Mouse (Mus musculus): Measurements from ENCODE around the gene Dhrs3.
A peak's percentile ranks its signal among the peaks of the same experiment; 100 is the strongest.

The Dhrs3 gene

GRCm38 (mm10) chr4:144892133-144892936 is at the start of gene Dhrs3:
Gene Dhrs3 (plus strand): TSS chr4:144892827.
- DNase-seq (ENCODE audit: low read depth, low spot score), result peak; percentile 75

DNA sequence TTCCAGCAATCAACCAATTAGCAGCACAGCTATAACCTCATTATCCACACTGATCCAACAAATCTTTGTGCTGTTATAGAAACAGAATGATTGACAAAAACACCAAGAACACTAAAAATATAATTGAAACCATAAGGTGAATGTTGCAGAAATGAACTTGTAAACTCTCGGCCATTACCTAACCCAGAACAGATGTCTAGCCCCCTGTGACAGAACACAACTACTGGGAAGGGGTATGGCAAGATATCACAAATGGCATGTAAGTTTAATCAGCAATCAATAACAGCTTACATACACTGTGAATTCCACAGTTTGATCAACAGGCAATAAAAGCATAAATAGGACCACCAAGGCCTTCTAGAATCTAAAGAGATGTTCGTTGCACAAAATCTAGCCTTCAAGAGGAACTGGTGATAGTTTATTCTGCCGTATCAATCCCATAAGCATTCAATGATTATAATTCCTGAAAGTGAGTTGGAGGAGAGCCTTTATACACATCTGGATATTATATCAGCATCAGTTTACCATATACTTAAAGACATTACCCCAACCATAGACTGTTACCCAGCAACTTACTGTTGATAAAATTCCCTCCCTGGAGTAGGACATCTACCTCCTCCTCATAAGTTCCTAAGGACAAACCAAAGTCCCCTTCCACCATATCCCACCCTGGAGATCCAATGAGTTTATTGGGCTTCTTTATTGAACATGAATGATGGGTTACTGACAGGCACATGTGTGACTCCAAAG is 30.7 kb upstream of the Dhrs3 start:
- no peak for DNase-seq (ENCODE audit: low read depth, low spot score)

GRCm38 (mm10) chr4:144867926-144868325 is 24.7 kb upstream of the Dhrs3 start:
- DNase-seq (ENCODE audit: low read depth, low spot score), result no peak

- no peak for DNase-seq (ENCODE audit: low read depth, low spot score)
These were observed 24.0 kb upstream of the Dhrs3 start for GRCm38 (mm10) chr4:144868584-144868983.

GRCm38 (mm10) chr4:144872905-144873304 is 19.7 kb upstream of the Dhrs3 start:
- no peak for DNase-seq (ENCODE audit: low read depth, low spot score)

DNA sequence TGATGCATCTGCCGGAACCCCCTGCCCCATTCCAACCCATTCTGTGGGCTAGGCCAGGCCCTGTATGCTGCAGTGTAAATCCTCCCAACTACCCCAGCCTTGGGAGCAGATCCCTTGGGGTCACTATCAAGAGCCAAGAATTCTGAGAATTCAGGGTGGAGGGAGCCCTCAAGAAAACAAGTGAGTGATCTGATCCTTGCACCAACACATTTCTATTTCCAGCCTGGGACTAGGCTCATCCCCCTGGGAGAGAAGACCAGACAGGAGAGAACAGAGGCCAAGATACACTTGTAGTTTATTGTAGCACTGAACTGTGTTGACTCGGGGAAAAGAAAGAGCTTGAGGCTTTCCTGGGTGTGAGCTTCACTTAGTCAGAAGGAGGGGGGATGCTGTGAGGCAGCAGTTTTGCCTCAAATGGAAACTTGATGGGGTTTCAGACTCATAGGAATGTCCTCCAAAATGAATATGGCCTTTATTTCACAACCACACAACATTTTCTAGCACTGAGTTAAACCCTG is 17.0 kb upstream of the Dhrs3 start:
- DNase-seq (ENCODE audit: low read depth, low spot score), result no peak

DNA sequence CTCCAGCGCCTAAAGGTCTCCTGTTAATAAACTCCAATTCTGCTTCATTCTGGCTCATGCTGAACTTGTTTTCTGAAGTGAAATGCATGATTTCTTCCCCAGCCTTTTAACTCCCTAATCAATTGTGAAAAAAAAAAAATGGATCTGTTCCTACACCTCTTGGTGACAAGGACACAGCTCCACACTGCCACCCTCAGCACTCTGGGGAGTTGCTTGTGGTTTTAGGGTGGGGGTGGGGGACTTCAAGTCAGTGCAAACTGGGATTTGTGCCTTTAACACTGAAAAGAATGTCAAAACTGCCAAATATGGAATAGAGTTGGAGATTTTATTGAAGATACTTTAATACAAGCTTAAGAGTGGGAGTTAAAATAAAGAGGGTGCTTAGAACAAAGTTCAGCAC is 13.1 kb upstream of the Dhrs3 start:
- DNase-seq (ENCODE audit: low read depth, low spot score), result no peak

GRCm38 (mm10) chr4:144881376-144881775 is 11.3 kb upstream of the Dhrs3 start:
- DNase-seq (ENCODE audit: low read depth, low spot score), result no peak

DNA sequence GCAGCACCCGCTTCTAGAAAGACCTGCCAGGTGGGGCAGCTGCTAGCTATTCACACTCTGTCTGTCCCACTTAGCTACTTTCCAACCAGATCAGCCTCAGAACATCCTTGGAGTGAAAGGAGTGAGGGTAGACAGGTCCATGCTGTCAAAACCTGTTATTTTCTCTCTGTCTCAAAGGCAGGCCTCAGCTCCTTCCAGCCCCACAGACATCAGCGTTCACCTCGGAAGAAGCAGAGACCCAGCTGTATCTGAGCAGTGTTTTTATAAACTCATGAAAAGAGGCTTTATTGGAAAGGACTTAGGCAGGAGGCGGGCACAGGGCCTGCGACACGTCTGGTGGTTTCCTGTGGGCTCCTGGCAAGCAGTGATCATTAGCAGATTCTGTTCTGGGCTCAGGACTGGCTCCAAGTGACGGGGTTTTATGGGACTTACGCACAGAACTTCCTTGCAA is 9.7 kb upstream of the Dhrs3 start:
- DNase-seq (ENCODE audit: low read depth, low spot score), result no peak

DNA sequence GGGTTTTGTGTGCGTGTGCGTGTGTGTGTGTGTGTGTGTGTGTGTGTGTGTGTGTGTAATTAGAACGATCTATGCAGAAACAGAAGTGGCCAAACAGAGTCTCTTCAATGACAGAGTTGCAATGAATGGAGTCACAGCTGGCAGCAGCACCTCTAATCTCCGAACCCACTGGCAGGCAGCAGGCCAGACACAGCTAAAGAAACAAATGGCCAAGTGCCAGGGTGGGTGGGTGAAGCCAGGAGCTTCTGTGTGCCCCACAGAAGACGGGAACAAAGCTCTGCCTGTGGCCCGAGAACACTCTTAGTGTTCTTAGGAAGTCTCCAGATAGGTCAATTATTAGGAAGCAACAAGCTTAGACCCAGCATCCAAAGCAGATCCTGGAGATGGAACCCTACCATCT is 6.2 kb upstream of the Dhrs3 start:
- DNase-seq (ENCODE audit: low read depth, low spot score), result no peak

DNA sequence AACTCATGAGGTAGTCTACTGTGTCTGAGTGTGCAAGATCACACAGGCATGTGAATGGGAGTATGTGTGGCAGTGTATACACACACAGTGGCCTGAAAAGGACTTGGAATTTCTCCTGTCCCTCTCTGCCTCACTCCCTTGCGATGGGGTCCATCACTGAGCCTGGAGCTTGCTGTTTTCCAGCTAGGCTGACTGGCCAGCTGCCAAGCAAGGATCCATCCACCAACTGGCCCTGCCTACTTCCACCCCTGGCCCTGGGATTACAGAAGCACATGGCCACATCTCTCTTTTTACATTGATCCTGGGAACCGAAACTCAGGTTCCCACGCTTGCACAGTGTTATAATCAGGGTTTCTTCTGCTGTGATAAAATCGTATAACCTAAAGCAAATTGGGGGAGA is 3.9 kb upstream of the Dhrs3 start:
- DNase-seq (ENCODE audit: low read depth, low spot score), result no peak

DNA sequence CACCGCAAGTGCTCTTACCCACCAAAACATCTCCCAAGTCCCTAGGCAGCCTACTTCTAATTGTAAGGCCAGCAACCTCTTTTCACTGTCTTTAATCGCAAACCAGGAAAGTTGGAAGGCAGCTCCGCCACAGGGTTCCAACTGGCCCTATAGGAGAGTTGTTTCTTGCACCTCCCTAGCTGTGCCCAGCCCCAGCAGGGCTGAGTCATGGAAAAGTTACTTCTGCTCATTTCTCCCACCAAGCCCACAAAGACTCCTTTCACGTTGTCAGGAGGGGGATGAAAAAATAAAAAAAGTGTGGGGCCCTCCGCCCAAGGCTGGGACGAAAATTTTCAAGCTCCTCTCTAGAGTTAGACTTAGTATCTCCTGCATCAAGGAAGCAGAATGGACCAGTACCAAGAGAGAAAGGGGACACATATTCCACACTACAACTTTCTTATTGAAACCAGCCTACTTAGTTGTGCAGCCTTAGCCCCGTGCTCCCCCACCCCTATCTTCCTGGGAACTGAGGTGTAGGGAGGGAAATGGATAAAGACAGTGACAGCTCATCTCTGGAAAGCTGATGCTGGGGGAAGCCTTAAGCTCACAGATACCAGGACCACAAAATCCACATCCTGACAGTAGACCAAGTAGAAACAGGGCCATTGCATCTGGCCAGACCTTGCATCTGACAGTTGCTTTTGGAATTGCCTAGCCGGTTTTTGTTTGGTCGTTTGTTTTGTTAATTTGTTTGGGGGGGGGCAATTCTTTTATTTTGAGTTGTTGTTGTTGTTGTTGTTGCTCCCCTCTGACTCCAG is 2.9 kb upstream of the Dhrs3 start:
- no peak for DNase-seq (ENCODE audit: low read depth, low spot score)

GRCm38 (mm10) chr4:144890690-144891120 is 1.9 kb upstream of the Dhrs3 start:
- DNase-seq (ENCODE audit: low read depth, low spot score), result peak; percentile 62

DNA sequence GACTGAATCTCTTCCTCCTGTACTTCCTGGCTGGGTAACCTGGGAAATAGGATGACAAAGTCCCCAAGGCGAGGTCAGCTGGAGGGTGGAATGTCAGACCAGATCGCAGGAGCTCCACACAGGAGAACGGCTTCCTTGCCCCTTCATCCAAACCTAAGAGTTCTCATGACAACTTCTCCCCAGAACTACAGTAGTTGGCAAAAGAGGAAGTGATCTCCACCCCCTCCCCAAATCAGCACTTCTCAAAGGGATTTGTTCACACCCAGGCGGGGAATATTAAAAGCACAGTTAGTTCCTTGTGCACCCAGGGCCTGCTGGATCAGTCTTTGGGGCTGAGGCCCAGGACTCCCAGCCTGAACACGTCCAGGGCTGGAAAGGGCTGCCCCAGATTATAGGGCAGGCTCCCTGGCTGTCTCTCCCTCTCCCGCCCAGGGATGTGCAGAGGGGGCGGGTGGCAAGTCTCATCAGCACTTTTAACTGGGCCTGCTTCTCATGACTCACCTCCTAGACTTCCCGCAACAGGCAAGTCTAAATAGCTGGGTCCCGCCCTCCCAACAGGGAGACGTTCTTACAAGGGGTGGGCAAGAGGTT is 1.4 kb upstream of the Dhrs3 start:
- DNase-seq (ENCODE audit: low read depth, low spot score), result peak; percentile 22

DNA sequence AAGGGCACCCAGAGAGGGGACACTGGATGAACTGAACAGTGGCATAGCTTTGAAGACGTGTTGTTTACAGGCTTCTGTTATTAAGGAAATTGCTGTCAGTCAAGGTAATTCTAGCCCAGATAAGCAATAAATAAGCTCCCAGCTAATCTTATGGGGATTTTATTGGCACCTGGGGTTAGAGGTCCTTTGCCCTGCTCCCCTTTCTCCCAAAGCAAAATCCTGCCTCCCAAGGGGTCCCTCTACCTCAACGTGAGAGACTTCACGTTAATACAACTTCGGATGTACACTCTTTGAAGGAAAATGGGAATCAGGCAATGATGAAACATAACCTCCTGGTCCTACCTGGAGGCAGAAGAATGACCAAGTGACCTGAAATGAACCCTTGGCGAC is 889 bp upstream of the Dhrs3 start:
- DNase-seq (ENCODE audit: low read depth, low spot score), result no peak

DNA sequence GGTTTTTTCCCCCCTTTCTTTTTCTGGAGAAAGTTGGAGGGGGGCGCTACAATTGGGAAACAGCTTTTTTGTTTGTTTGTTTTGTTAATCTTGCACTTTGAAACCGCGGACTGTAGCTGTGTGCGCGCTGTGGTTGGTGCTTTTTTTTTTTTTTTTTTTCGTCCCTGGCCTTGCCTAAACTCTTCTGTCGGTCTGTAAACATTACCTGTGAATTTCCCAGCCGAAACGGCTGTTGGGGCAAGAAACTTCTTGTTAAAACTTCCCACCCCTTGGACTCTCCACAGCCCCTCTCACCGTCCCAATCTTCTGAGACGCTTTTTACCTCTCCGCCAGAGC is 278 bp downstream of the Dhrs3 start:
- DNase-seq (ENCODE audit: low read depth, low spot score), result peak; percentile 54

- DNase-seq (ENCODE audit: low read depth, low spot score), result peak; percentile 45
These were observed 1.2 kb downstream of the Dhrs3 start for GRCm38 (mm10) chr4:144893561-144894486.

DNA sequence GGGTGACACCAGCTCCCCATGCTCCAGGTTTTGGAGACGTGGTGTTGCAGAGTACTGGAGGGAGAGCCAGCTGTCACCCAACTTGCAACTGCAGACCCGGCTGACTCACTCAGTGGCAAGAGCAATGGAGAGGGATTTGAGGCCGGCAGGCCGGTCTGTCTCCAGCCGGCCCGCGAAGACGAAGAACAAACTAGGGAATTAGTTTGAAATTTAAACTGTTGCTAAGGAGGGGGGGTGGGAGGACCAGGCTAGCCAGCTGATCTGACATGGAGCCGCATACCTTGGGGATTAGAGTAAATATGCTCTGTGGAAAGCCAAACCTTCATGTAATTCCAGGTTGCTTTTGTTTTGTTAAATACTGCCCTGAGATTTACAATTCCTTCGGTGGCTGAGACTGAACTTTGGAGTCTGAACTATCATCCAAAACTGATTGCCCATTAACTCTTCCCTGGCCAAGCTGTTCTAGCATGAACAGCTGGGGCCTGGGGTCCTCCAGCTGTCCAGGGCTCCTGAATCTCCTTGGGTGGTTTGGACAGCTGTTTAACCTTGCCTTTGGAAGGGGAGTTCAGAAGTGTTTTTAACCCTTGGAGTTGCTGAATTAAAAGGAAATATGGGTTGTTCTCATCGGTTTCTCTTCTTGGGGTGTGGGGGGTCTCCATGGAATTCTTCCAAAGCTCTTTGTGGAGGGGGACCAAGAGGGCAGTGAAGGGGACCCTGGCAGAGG is 2.0 kb downstream of the Dhrs3 start:
- DNase-seq (ENCODE audit: low read depth, low spot score), result no peak

DNA sequence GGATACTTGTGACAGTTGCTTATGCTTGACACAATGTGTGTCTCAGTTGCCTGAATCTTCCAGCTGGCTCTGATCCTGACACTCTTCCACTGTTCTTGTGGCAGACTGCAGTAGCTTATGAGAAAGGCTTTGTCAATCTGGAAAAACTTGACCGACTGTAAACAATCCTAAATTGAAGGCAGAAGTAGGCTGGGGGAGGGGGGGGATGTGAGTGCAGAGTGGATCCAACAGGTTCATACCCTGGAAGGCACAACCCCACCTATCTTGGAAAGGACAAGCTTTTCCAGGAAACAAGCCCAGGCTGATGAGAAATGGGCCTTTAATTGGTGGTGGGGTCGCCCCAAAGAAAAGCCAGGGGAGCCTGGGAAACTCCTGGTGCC is 2.6 kb downstream of the Dhrs3 start:
- no peak for DNase-seq (ENCODE audit: low read depth, low spot score)

DNA sequence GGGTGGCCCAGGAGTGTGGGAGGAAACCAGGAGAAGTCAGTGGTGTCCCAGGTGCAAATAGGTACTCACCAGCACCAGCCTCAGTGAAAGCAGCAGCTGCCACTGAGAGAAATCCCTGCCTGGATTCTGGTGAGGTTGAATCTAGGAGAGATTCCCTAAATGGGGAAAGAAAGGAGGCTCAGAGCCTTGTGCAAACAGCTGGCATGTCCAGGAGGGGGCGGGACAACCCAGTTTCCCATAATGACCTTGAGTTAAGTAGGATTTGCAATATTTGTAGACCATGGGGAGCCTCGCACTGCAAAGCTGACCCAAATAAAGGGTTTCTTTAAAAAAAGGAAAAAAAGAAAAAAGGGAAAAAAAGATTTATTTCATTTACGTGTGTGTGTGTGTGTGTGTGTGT is 3.7 kb downstream of the Dhrs3 start:
- no peak for DNase-seq (ENCODE audit: low read depth, low spot score)
